ENCODE assay signal across 8 mouse cellular contexts in the genomic region with DNA sequence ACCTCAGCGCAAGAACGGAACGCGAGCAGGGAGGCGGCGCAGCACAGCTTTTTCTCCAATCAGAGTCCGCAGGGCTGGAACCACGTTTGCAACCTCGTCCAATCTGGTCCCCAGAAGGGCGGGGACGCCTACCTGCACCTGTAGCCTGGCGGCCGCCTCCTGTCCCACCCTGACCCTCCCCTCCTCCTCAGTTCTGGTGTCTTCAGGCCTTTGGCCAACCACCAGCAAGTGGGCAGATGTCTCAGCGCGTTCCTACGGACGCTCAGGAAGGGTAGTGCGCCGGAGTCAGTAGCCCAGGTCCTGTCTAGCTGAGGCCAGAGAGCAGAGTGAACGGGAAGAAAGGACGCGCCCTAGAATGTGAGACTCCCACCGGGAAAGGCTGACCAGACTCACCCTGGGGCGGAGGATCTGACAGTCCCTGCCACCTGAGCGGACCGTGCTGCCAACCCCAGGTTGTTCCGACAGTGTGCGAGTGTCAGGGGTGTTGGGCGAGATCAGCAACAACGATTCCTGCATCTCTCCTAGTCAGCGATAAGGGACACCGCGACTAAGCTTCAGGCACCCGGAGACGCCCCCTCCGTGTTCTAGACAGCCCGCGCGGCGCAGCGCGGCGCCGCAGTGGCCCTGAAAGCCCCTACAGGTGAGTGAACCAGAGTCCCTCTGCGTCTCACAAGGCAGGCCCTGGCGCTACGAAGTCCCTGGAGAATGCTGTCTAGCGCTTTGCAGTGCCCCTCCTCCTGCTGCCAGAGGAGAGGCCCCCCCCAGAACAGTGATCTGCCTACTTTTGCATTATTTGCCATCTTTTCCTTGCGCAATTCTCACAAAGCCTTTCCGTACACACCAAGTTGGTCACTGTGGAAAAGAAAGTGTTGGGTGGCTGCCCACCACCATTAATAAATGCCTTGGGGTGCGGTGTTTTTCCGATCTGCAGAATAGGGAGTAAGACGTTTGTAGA. TPM values are rescaled to one million over a fixed set of nuclear protein-coding genes. Genes with fewer than 3 reads are reported as not detected.
A peak's percentile ranks its signal among the peaks of the same experiment; 100 is the strongest.
DNase-seq lines count a peak whose midpoint lies in the region; ATAC-seq and TF ChIP-seq lines count a peak whose summit lies in the region.

No protein-coding gene starts in this region.

- H3K4me1 ChIP-seq in embryonic facial prominence, embryonic 10.5 days = peaks cover 36% of the 10 kb centered on the region
- peaks cover 14% of the 10 kb centered on the region; the same call in 1 of the 2 replicates for H3K4me1 ChIP-seq in kidney, adult 2 months (ENCODE audit: control insufficient read depth, insufficient read depth, low read length)
- H3K4me1 ChIP-seq in limb, embryonic 11.5 days (ENCODE audit: control insufficient read depth, insufficient read depth, low read length) = peaks cover 14% of the 10 kb centered on the region

- peak overlapping the region; percentile 84 for H3K4me2 ChIP-seq in limb, embryonic 11.5 days (ENCODE audit: low read depth, severe bottlenecking)

- no peak for TF ChIP-seq CTCF in kidney, adult 2 months (conservative IDR thresholded peaks at IDR 0.05; ENCODE audit: insufficient read depth, insufficient read length, low read depth, low read length)

- WGBS in embryonic facial prominence, embryonic 10.5 days = under 1% methylated on average over 53 of the region's 53 CpGs
- WGBS in kidney, adult 2 months = under 1% methylated on average over 53 of the region's 53 CpGs
- 1% methylated on average over 53 of the region's 53 CpGs for WGBS in limb, embryonic 11.5 days

- H3K27ac ChIP-seq in embryonic facial prominence, embryonic 10.5 days (replicated peaks) = peak overlapping the region; percentile 45; the same call in 1 of the 2 replicates
- H3K27ac ChIP-seq in kidney, adult 2 months (ENCODE audit: insufficient read depth, low read depth, low read length) = peak overlapping the region; percentile 76
- H3K27ac ChIP-seq in limb, embryonic 11.5 days (replicated peaks; ENCODE audit: low read depth, low read length) = no peak overlapping the region

- no peaks in the 10 kb centered on the region for H3K36me3 ChIP-seq in embryonic facial prominence, embryonic 10.5 days (replicated peaks)
- no peaks in the 10 kb centered on the region for H3K36me3 ChIP-seq in kidney, adult 2 months (ENCODE audit: control insufficient read depth, insufficient read depth, low read length)
- H3K36me3 ChIP-seq in limb, embryonic 11.5 days (ENCODE audit: control insufficient read depth, insufficient read depth, low read length) = no peaks in the 10 kb centered on the region
- no peaks in the 10 kb centered on the region for H3K36me3 ChIP-seq in splenic B cell, adult 2 months (ENCODE audit: control insufficient read depth, insufficient read depth, low read length, poor library complexity, severe bottlenecking)

- TF ChIP-seq POLR2A in kidney, adult 2 months (IDR thresholded peaks at IDR 0.05; ENCODE audit: low read depth, low read length) = no peak

- DNase-seq in CD4-positive, CD25-positive, alpha-beta regulatory T cell, adult 2 months (ENCODE audit: low read depth, low spot score) = peak; percentile 12
- DNase-seq in embryonic facial prominence, embryonic 10.5 days (ENCODE audit: low spot score) = peak; percentile 80
- DNase-seq in heart, adult 9 months (ENCODE audit: low spot score in 2 of 2) = peak; percentile 42 to 45
- DNase-seq in kidney, adult 2 months = peak; percentile 92
- peak; percentile 70 for DNase-seq in limb, embryonic 11.5 days (ENCODE audit: low spot score)
- peak; percentile 50 for DNase-seq in mesoderm, embryonic 11.5 days (ENCODE audit: low read depth, low spot score)
- DNase-seq in splenic B cell, adult 2 months (ENCODE audit: low read depth, low spot score) = peak; percentile 14

- H3K9me3 ChIP-seq in embryonic facial prominence, embryonic 10.5 days = no peaks in the 10 kb centered on the region
- no peaks in the 10 kb centered on the region for H3K9me3 ChIP-seq in limb, embryonic 11.5 days (ENCODE audit: control insufficient read depth, low read length)

- ATAC-seq in CD4-positive, CD25-positive, alpha-beta regulatory T cell, adult 4 months = no peak
- no peak for ATAC-seq in limb, embryonic 11.5 days (ENCODE audit: insufficient number of reproducible peaks, low FRiP score, low TSS enrichment, low read depth)

- H3K27me3 ChIP-seq in embryonic facial prominence, embryonic 10.5 days (replicated peaks; ENCODE audit: low read depth, poor library complexity, severe bottlenecking) = peaks cover 81% of the 10 kb centered on the region
- no peaks in the 10 kb centered on the region for H3K27me3 ChIP-seq in kidney, adult 2 months (replicated peaks; ENCODE audit: control insufficient read depth, insufficient read depth, low read length)
- peaks cover 36% of the 10 kb centered on the region for H3K27me3 ChIP-seq in limb, embryonic 11.5 days (ENCODE audit: control insufficient read depth, insufficient read depth, low read length)
- H3K27me3 ChIP-seq in splenic B cell, adult 2 months (ENCODE audit: control insufficient read depth, insufficient read depth, low read length, poor library complexity, severe bottlenecking) = no peaks in the 10 kb centered on the region

- peak overlapping the region; percentile 65 for H3K4me3 ChIP-seq in embryonic facial prominence, embryonic 10.5 days
- peak overlapping the region; percentile 83 for H3K4me3 ChIP-seq in kidney, adult 2 months (ENCODE audit: insufficient read depth, low read depth, low read length)
- peak overlapping the region; percentile 43 for H3K4me3 ChIP-seq in limb, embryonic 11.5 days (ENCODE audit: low read depth, low read length)

- H3K9ac ChIP-seq in limb, embryonic 11.5 days (ENCODE audit: low read length) = no peak overlapping the region

RNA-seq across cellular contexts. Expression of a gene that starts 1.3 kb away (rescaled TPM):
- polyA plus RNA-seq in CD4-positive, CD25-positive, alpha-beta regulatory T cell, adult 4 months (2017; shearing (Covaris generic)) = under 1 TPM in 1 of 2 experiments, not detected in 1; 0.56 TPM
- 2.9 and 3.6 TPM in 2 replicates for polyA plus RNA-seq in embryonic facial prominence, embryonic 10.5 days (2016; fragmentation: Nextera tagmentation; extraction: Ambion mirVana)
- polyA plus RNA-seq in kidney, adult 2 months (2012; rRNA removed) = 6.2 and 6.8 TPM in 2 replicates
- polyA plus RNA-seq in limb, embryonic 11.5 days (2014; fragmentation: Nextera tagmentation; extraction: Ambion mirVana) = 0.09 and 0.24 TPM in 2 replicates

Comparison
In these comparisons a context has a peak if more than half of its experiments do, and no peak if none do; other contexts are left out.
1. DNase-seq: peak in every context shown above with its lines; median percentile 92 in kidney, adult 2 months; 80 in embryonic facial prominence, embryonic 10.5 days; 70 in limb, embryonic 11.5 days; 50 in mesoderm, embryonic 11.5 days; 44 in heart, adult 9 months; 14 in splenic B cell, adult 2 months; 12 in CD4-positive, CD25-positive, alpha-beta regulatory T cell, adult 2 months.